Mouse (Mus musculus) megakaryocyte, embryonic 14.5 days (primary cell): Measurements from ENCODE around the gene Adsl.

Source experiments
- FLI1 ChIP-seq: IDR thresholded peaks from 2 replicates; pipeline ENCODE4 v1.6.1; 2012; ENCODE audit warnings: low read length, inconsistent platforms, mixed read lengths
- GATA1 ChIP-seq: IDR thresholded peaks from 3 replicates; pipeline ENCODE4 v1.6.1; 2012; ENCODE audit warnings: mixed read lengths, low read length, inconsistent platforms, borderline replicate concordance

DNA sequence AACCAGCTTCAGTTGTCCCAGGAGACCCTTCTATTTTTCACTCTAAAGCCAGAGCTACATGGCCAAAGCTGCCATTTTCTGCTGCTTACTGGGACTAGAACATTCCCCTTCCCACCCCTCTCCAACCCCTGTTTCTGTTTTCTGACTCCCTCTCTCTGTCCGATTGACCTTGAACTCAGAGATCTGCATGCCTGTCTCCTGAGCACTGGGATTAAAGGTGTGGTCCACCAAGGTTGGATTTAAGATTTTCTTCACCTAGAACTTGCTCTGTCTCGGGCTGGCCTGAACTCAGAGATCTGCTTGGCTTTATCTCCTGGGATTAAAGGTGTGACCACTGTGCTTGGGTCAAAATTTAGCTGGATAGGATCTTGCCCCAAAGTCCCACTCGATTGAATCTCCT lies 27.9 kb upstream of the Adsl start:
- no peak for TF ChIP-seq GATA1
- no peak for TF ChIP-seq FLI1
